ENCODE assay signal across 9 mouse cellular contexts in genomic region chr3:130103486-130103885, GRCm38 (mm10). TPM values are rescaled to one million over a fixed set of nuclear protein-coding genes. Genes with fewer than 3 reads are reported as not detected.
A peak's percentile ranks its signal among the peaks of the same experiment; 100 is the strongest.
DNase-seq lines count a peak whose midpoint lies in the region; ATAC-seq and TF ChIP-seq lines count a peak whose summit lies in the region.
"Had no signal": no experiment of that assay in that cellular context is flagged by ENCODE, and none has a peak within 500 bp of the region (broad histone marks: within the 10 kb centered on the region; RNA-seq: fewer than 3 reads in every experiment).

No protein-coding gene starts in this region.

- H3K9me3 ChIP-seq in forebrain, embryonic 16.5 days (ENCODE audit: control insufficient read depth, low read length): no peaks in the 10 kb centered on the region
- H3K9me3 ChIP-seq: liver, embryonic 15.5 days had no signal

- no peak overlapping the region for H3K9ac ChIP-seq in forebrain, embryonic 16.5 days (replicated peaks; ENCODE audit: low read depth, low read length)
- H3K9ac ChIP-seq: liver, embryonic 15.5 days had no signal

- H3K27me3 ChIP-seq in cerebellum, adult 2 months (ENCODE audit: control insufficient read depth, insufficient read depth, low read length): no peaks in the 10 kb centered on the region
- H3K27me3 ChIP-seq in forebrain, embryonic 16.5 days (replicated peaks; ENCODE audit: control insufficient read depth, insufficient read depth, low read length): no peaks in the 10 kb centered on the region
- H3K27me3 ChIP-seq: liver, embryonic 15.5 days had no signal

- H3K4me1 ChIP-seq in cerebellum, adult 2 months (ENCODE audit: control insufficient read depth, insufficient read depth, low read length): no peaks in the 10 kb centered on the region
- no peaks in the 10 kb centered on the region for H3K4me1 ChIP-seq in bone marrow macrophage, adult 2 months (ENCODE audit: control insufficient read depth, insufficient read depth, low read length)
- H3K4me1 ChIP-seq in forebrain, embryonic 16.5 days (replicated peaks; ENCODE audit: control insufficient read depth, insufficient read depth, low read length): no peaks in the 10 kb centered on the region
- H3K4me1 ChIP-seq: liver, embryonic 15.5 days had no signal

- ATAC-seq in megakaryocyte, adult 5-6 weeks (ENCODE audit: poor library complexity, severe bottlenecking): peak; percentile 66
- ATAC-seq in forebrain, embryonic 16.5 days: no peak
- no peak for ATAC-seq in cerebellum, adult (ENCODE audit: insufficient number of reproducible peaks, low FRiP score, low TSS enrichment)

- DNase-seq in cerebellum, adult 2 months: no peak
- DNase-seq in cerebellum, adult 9-11 months: no peak
- DNase-seq in left cerebral cortex, postnatal 4 days: peak; percentile 21
- no peak for DNase-seq in left cerebral cortex, adult 9 months (ENCODE audit: low spot score in 2 of 2)

- TF ChIP-seq CTCF in cerebellum, adult 2 months (IDR thresholded peaks at IDR 0.05; ENCODE audit: borderline replicate concordance, insufficient read depth, low read depth, low read length): peak; percentile 17; the same call in 1 of the 2 replicates
- peak; percentile 64 for TF ChIP-seq CTCF in bone marrow macrophage, adult 2 months (IDR thresholded peaks at IDR 0.05; ENCODE audit: low read depth, low read length)

- WGBS in cerebellum, adult 2 months: 76% methylated on average over 8 of the region's 8 CpGs
- WGBS in forebrain, embryonic 16.5 days: 74% methylated on average over 8 of the region's 8 CpGs

- no peak overlapping the region for H3K4me3 ChIP-seq in cerebellum, adult 2 months (replicated peaks; ENCODE audit: insufficient read depth, low read depth, low read length)
- no peak overlapping the region for H3K4me3 ChIP-seq in bone marrow macrophage, adult 2 months (ENCODE audit: insufficient read depth, low read length)
- no peak overlapping the region for H3K4me3 ChIP-seq in forebrain, embryonic 16.5 days (replicated peaks; ENCODE audit: low read length)
- H3K4me3 ChIP-seq: liver, embryonic 15.5 days had no signal

- no peak overlapping the region for H3K27ac ChIP-seq in cerebellum, adult 2 months (ENCODE audit: insufficient read depth, low read length)
- H3K27ac ChIP-seq in bone marrow macrophage, adult 2 months (ENCODE audit: insufficient read depth, low read depth, low read length): no peak overlapping the region
- H3K27ac ChIP-seq in forebrain, embryonic 16.5 days (ENCODE audit: low read length): no peak overlapping the region
- H3K27ac ChIP-seq: liver, embryonic 15.5 days had no signal

- H3K4me2 ChIP-seq in forebrain, embryonic 16.5 days (ENCODE audit: low read length): no peak overlapping the region
- H3K4me2 ChIP-seq: liver, embryonic 15.5 days had no signal

- no peak for TF ChIP-seq POLR2A in cerebellum, adult 2 months (IDR thresholded peaks at IDR 0.05; ENCODE audit: borderline replicate concordance, insufficient read depth, low read length)
- no peak for TF ChIP-seq POLR2A in bone marrow macrophage, adult 2 months (IDR thresholded peaks at IDR 0.05; ENCODE audit: borderline replicate concordance, low read depth, low read length)

- no peaks in the 10 kb centered on the region for H3K36me3 ChIP-seq in forebrain, embryonic 16.5 days (ENCODE audit: control insufficient read depth, insufficient read depth)
- H3K36me3 ChIP-seq: liver, embryonic 15.5 days had no signal

- intact Hi-C loops in left cerebral cortex, postnatal 4 days (cut with DNase I): no loop called here

RNA-seq across cellular contexts. Expression of gene Col25a1, which starts 27.8 kb away (rescaled TPM):
- 3.5 and 3.7 TPM in 2 replicates for polyA plus RNA-seq in cerebellum, adult 2 months (2012; rRNA removed)
- total RNA-seq in left cerebral cortex, postnatal 4 days (2021): 10 to 100 TPM; 13.0 to 15.9 TPM
- polyA plus RNA-seq in bone marrow macrophage, adult 2 months (2012; ENCODE audit: insufficient read depth, insufficient read length, missing spikeins): not detected in 2 replicates
- not detected in 2 replicates for total RNA-seq in megakaryocyte, adult 5-6 weeks (2015)
- total RNA-seq in megakaryocyte, adult 5-6 weeks (2017): 0.15 TPM in 1 of 2 replicates, not detected in the other
- 4.1 and 6.3 TPM in 2 replicates for polyA plus RNA-seq in forebrain, embryonic 16.5 days (2015; fragmentation: Nextera tagmentation; extraction: Ambion mirVana)

RNA-seq across cellular contexts. Expression of gene Sec24b, which starts 42.1 kb away (rescaled TPM):
- 65.8 and 69.6 TPM in 2 replicates for polyA plus RNA-seq in cerebellum, adult 2 months (2012; rRNA removed)
- total RNA-seq in left cerebral cortex, postnatal 4 days (2021): 10 to 100 TPM; 72.2 to 84.2 TPM
- polyA plus RNA-seq in bone marrow macrophage, adult 2 months (2012; ENCODE audit: insufficient read depth, insufficient read length, missing spikeins): 68.3 and 76.7 TPM in 2 replicates
- total RNA-seq in megakaryocyte, adult 5-6 weeks (2015): 53.7 and 80.6 TPM in 2 replicates
- total RNA-seq in megakaryocyte, adult 5-6 weeks (2017): 53.4 and 63.0 TPM in 2 replicates
- 30.7 and 33.6 TPM in 2 replicates for polyA plus RNA-seq in forebrain, embryonic 16.5 days (2015; fragmentation: Nextera tagmentation; extraction: Ambion mirVana)
